Mouse (Mus musculus) ES-Bruce4 (cell line): ENCODE measurements around the gene D17Wsu92e.

ENCODE experiments used
- CTCF ChIP-seq: IDR thresholded peaks from one replicate; pipeline ENCODE4 v1.8.1; 2011; ENCODE audit warnings: low read depth, low read length
- EP300 ChIP-seq: IDR thresholded peaks from 2 replicates; pipeline ENCODE4 v1.6.1; 2011; ENCODE audit warnings: low read depth, low read length; ENCODE audit not compliant: insufficient read depth
- POLR2A ChIP-seq: IDR thresholded peaks from one replicate; pipeline ENCODE4 v1.8.1; 2011; ENCODE audit warnings: low read length; ENCODE audit not compliant: insufficient read depth

GRCm38 (mm10) chr17:27820568-27821406 is at the start of gene D17Wsu92e:
- TF ChIP-seq CTCF (no peak), POLR2A (peak; percentile 78), EP300 (peak; percentile 57; the same call in 1 of the 2 replicates)
